Mouse (Mus musculus) intestine, embryonic 16.5 days (tissue): ENCODE measurements around the gene Tigd4. TPM values are rescaled to one million over a fixed set of nuclear protein-coding genes. Genes with fewer than 3 reads are reported as not detected.

Experiments used
- ATAC-seq: fragments of 200-750 bp; cut with Nextera tagmentation; 2 replicates; pipeline ENCODE4 v1.8.0; 2017; ENCODE audit warnings: moderate TSS enrichment, moderate library complexity
- H3K27ac ChIP-seq: fragments of 300-500 bp; sonication (generic); 2 replicates; pipeline ENCODE4 v1.5.1; 2014; ENCODE audit warnings: mild to moderate bottlenecking, low read length
- H3K27me3 ChIP-seq: fragments of 300-500 bp; sonication (generic); replicated peaks from 2 replicates; pipeline ENCODE4 v1.6.1; 2014; ENCODE audit warnings: low read length, control low read depth, mixed read lengths; ENCODE audit not compliant: control insufficient read depth, insufficient read depth
- H3K36me3 ChIP-seq: fragments of 300-500 bp; sonication (generic); 2 replicates; pipeline ENCODE4 v1.6.1; 2014; ENCODE audit warnings: low read length, control low read depth; ENCODE audit not compliant: control insufficient read depth, insufficient read depth
- H3K4me1 ChIP-seq: fragments of 300-500 bp; sonication (generic); 2 replicates; pipeline ENCODE4 v1.6.1; 2014; ENCODE audit warnings: low read length, control low read depth, mixed read lengths; ENCODE audit not compliant: control insufficient read depth, insufficient read depth
- H3K4me2 ChIP-seq: fragments of 300-500 bp; sonication (generic); 2 replicates; pipeline ENCODE4 v1.6.1; 2014; ENCODE audit warnings: low read depth, low read length, control low read depth
- H3K4me3 ChIP-seq: fragments of 300-500 bp; sonication (generic); 2 replicates; pipeline ENCODE4 v1.5.1; 2014; ENCODE audit warnings: mild to moderate bottlenecking, low read length
- H3K9ac ChIP-seq: fragments of 300-500 bp; sonication (generic); 2 replicates; pipeline ENCODE4 v1.6.1; 2014; ENCODE audit warnings: low read depth, low read length
- H3K9me3 ChIP-seq: fragments of 300-500 bp; sonication (generic); 2 replicates; pipeline ENCODE4 v1.6.1; 2016; ENCODE audit warnings: low read length, control low read depth; ENCODE audit not compliant: control insufficient read depth
- WGBS: fragments of 180-500 bp; shearing (Covaris S2); extraction: QIAGEN DNeasy Blood & Tissue Kit; methylation state at CpG from one replicate; pipeline ENCODE4 v1.1.7; 2014; 5-methylcytosine and 5-hydroxymethylcytosine counted together
- polyA plus RNA-seq: library from polyadenylated mRNA; unstranded; fragments of >200 nt; fragmentation: Nextera tagmentation; extraction: Ambion mirVana; gene quantifications from 2 replicates; pipeline ENCODE4 v1.2.1, GENCODE M21; 2015

Gene Tigd4
- polyA plus RNA-seq, 1 experiment from 2014 or later = not detected

- no peaks in the 10 kb centered on the region for H3K9me3 ChIP-seq
- no peak overlapping the region for H3K27ac ChIP-seq
- ATAC-seq = no peak
- 0 out of 2 replicates have a peak, but pooled peaks cover 3% of the 10 kb centered on the region for H3K4me1 ChIP-seq
- no peak overlapping the region for H3K4me2 ChIP-seq
- no peak overlapping the region for H3K9ac ChIP-seq
- no peak overlapping the region for H3K4me3 ChIP-seq
- no peaks in the 10 kb centered on the region for H3K27me3 ChIP-seq
- no peaks in the 10 kb centered on the region for H3K36me3 ChIP-seq
- whole genome bisulfite sequencing = 78% methylated on average over 9 of the region's 9 CpGs
These were observed 8.6 kb downstream of the Tigd4 start for GRCm38 (mm10) chr3:84601870-84602495.

- ATAC-seq = no peak; the same call in 1 of the 2 replicates
- no peaks in the 10 kb centered on the region for H3K27me3 ChIP-seq
- no peak overlapping the region for H3K27ac ChIP-seq
- H3K9ac ChIP-seq = no peak overlapping the region
- H3K36me3 ChIP-seq = no peaks in the 10 kb centered on the region
- 0 out of 2 replicates have a peak, but pooled peaks cover 3% of the 10 kb centered on the region for H3K4me1 ChIP-seq
- H3K4me2 ChIP-seq = no peak overlapping the region
- no peak overlapping the region for H3K4me3 ChIP-seq
- 79% methylated on average over 2 of the region's 2 CpGs for WGBS
- no peaks in the 10 kb centered on the region for H3K9me3 ChIP-seq
These were observed 9.4 kb downstream of the Tigd4 start for GRCm38 (mm10) chr3:84602759-84603158.

GRCm38 (mm10) chr3:84603212-84603611, 9.8 kb downstream of the Tigd4 start:
- Histone ChIP-seq H3K9me3 (no peaks in the 10 kb centered on the region), H3K4me3 (no peak overlapping the region), H3K36me3 (no peaks in the 10 kb centered on the region), H3K4me1 (0 out of 2 replicates have a peak, but pooled peaks cover 3% of the 10 kb centered on the region), H3K27me3 (no peaks in the 10 kb centered on the region), H3K9ac (no peak overlapping the region), H3K4me2 (no peak overlapping the region), H3K27ac (no peak overlapping the region)
- WGBS = 59% methylated on average over 8 of the region's 9 CpGs
- ATAC-seq = peak; percentile 52

GRCm38 (mm10) chr3:84610183-84610710, 16.9 kb downstream of the Tigd4 start:
- H3K9me3 ChIP-seq = no peaks in the 10 kb centered on the region
- H3K4me3 ChIP-seq = no peak overlapping the region
- peak; percentile 94 for ATAC-seq
- no peaks in the 10 kb centered on the region for H3K36me3 ChIP-seq
- no peak overlapping the region for H3K4me2 ChIP-seq
- peak overlapping the region; percentile 48 for H3K27ac ChIP-seq
- no peak overlapping the region for H3K9ac ChIP-seq
- no peaks in the 10 kb centered on the region for H3K4me1 ChIP-seq
- WGBS = 58% methylated on average over 9 of the region's 9 CpGs
- H3K27me3 ChIP-seq = no peaks in the 10 kb centered on the region

GRCm38 (mm10) chr3:84615050-84615855, 21.9 kb downstream of the Tigd4 start:
- Histone ChIP-seq H3K27ac (no peak overlapping the region), H3K36me3 (no peaks in the 10 kb centered on the region), H3K27me3 (no peaks in the 10 kb centered on the region), H3K9ac (no peak overlapping the region), H3K4me3 (no peak overlapping the region), H3K9me3 (no peaks in the 10 kb centered on the region), H3K4me1 (no peaks in the 10 kb centered on the region), H3K4me2 (no peak overlapping the region)
- no peak for ATAC-seq
- whole genome bisulfite sequencing = 30% methylated on average over 5 of the region's 5 CpGs

- no peak for ATAC-seq
- no peak overlapping the region for H3K4me3 ChIP-seq
- WGBS = 44% methylated on average over 7 of the region's 7 CpGs
These were observed 22.5 kb downstream of the Tigd4 start for GRCm38 (mm10) chr3:84615856-84616225.

GRCm38 (mm10) chr3:84618627-84619026, 25.3 kb downstream of the Tigd4 start:
- H3K4me3 ChIP-seq = no peak overlapping the region
- ATAC-seq = no peak
- WGBS = 86% methylated on average over 2 of the region's 2 CpGs

More at GRCm38 (mm10) chr3:84615856-84616225, 22.5 kb downstream of the Tigd4 start:
- Histone ChIP-seq H3K27ac (no peak overlapping the region), H3K27me3 (no peaks in the 10 kb centered on the region), H3K9me3 (no peaks in the 10 kb centered on the region), H3K9ac (no peak overlapping the region), H3K4me1 (no peaks in the 10 kb centered on the region), H3K4me2 (no peak overlapping the region), H3K36me3 (no peaks in the 10 kb centered on the region)

GRCm38 (mm10) chr3:84619056-84619455, 25.7 kb downstream of the Tigd4 start:
- H3K27ac ChIP-seq = no peak overlapping the region
- no peaks in the 10 kb centered on the region for H3K27me3 ChIP-seq
- no peak overlapping the region for H3K4me3 ChIP-seq
- ATAC-seq = no peak
- no peaks in the 10 kb centered on the region for H3K4me1 ChIP-seq
- H3K36me3 ChIP-seq = no peaks in the 10 kb centered on the region
- WGBS = 91% methylated on average over 7 of the region's 7 CpGs
- no peak overlapping the region for H3K9ac ChIP-seq
- no peaks in the 10 kb centered on the region for H3K9me3 ChIP-seq
- no peak overlapping the region for H3K4me2 ChIP-seq

More at GRCm38 (mm10) chr3:84618627-84619026, 25.3 kb downstream of the Tigd4 start:
- H3K9me3 ChIP-seq = no peaks in the 10 kb centered on the region
- no peak overlapping the region for H3K4me2 ChIP-seq
- no peak overlapping the region for H3K27ac ChIP-seq
- no peaks in the 10 kb centered on the region for H3K36me3 ChIP-seq
- no peaks in the 10 kb centered on the region for H3K4me1 ChIP-seq
- H3K27me3 ChIP-seq = no peaks in the 10 kb centered on the region
- H3K9ac ChIP-seq = no peak overlapping the region

- H3K4me3 ChIP-seq = no peak overlapping the region
- ATAC-seq = no peak
- no peaks in the 10 kb centered on the region for H3K4me1 ChIP-seq
- no peaks in the 10 kb centered on the region for H3K27me3 ChIP-seq
- H3K9ac ChIP-seq = no peak overlapping the region
- WGBS = 76% methylated on average over 6 of the region's 6 CpGs
- no peak overlapping the region for H3K4me2 ChIP-seq
- no peaks in the 10 kb centered on the region for H3K36me3 ChIP-seq
- no peaks in the 10 kb centered on the region for H3K9me3 ChIP-seq
- H3K27ac ChIP-seq = no peak overlapping the region
These were observed 26.4 kb downstream of the Tigd4 start for GRCm38 (mm10) chr3:84619725-84620124.
